Mouse (Mus musculus): ENCODE data around the gene Gtf2a1. TPM values are rescaled to one million over a fixed set of nuclear protein-coding genes. Genes with fewer than 3 reads are reported as not detected.
"Not testable (repeated sequence)": the region's sequence is repeated elsewhere in the genome, so short reads cannot be mapped to it uniquely, and the experiment has no call there.

Gene Gtf2a1
- polyA plus RNA-seq, 1 experiment from 2014 or later = 24.7 TPM

DNA sequence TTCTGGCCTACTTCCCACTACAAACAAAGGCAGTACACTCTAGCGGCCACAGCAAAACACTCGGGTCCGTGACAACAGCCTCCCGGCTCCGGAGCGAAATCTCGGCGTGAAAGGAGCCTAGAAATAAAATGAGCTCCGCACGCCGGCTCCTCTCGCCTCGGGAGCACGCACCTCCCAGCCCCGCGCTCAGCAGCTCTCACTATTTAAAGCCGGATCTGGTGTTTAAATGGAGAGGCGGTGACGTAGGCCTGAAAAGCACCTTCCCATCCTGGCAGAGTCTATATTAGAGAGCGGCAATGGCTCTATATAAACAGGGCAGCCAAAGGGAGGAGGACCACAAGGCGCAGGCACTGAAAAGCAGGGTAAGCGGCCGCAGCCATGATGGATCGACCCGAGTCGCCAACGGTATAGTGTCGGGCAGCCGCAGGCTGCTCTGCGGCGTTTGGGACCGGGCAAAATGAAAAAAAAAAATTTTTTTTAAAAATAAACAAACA is 2.1 kb downstream of the Gtf2a1 start:
- peak; percentile 82 for ATAC-seq (ENCODE audit: insufficient number of reproducible peaks, insufficient read depth, low FRiP score, low read depth)
- Histone ChIP-seq H3K4me2 (ENCODE audit: low read length) (peak overlapping the region; percentile 67), H3K4me3 (ENCODE audit: control insufficient read depth in 1 of 2, insufficient read depth in 1 of 2, low read depth in 1 of 2, low read length in 2 of 2) (peak overlapping the region; percentile 90 to 96), H3K36me3 (ENCODE audit: control insufficient read depth, insufficient read depth, low read length) (peaks cover 25% of the 10 kb centered on the region), H3K27ac (replicated peaks in 1 of 2; ENCODE audit: control insufficient read depth in 1 of 2, insufficient read depth in 1 of 2, low read depth in 2 of 2, low read length in 2 of 2) (peak overlapping the region; percentile 99 to 100), H3K9me3 (ENCODE audit: control insufficient read depth, low read length) (no peaks in the 10 kb centered on the region), H3K9ac (ENCODE audit: low read length) (peak overlapping the region; percentile 100), H3K4me1 (ENCODE audit: control insufficient read depth in 2 of 2, insufficient read depth in 2 of 2, low read length in 2 of 2) (peaks cover 2 to 24% of the 10 kb centered on the region in 2 experiments), H3K27me3 (ENCODE audit: control insufficient read depth, insufficient read depth, low read length) (no peaks in the 10 kb centered on the region)
- under 1% methylated on average over 32 of the region's 32 CpGs for WGBS

GRCm38 (mm10) chr12:91587491-91588033 is 2.7 kb downstream of the Gtf2a1 start:
- WGBS = 35% methylated on average over 5 of the region's 5 CpGs
- peaks cover 32% of the 10 kb centered on the region for H3K36me3 ChIP-seq (ENCODE audit: control insufficient read depth, insufficient read depth, low read length)
- peak overlapping the region; percentile 67 for H3K4me2 ChIP-seq (ENCODE audit: low read length)
- H3K9me3 ChIP-seq (ENCODE audit: control insufficient read depth, low read length) = no peaks in the 10 kb centered on the region
- no peak for ATAC-seq (ENCODE audit: insufficient number of reproducible peaks, insufficient read depth, low FRiP score, low read depth)
- H3K27ac ChIP-seq (replicated peaks in 1 of 2; ENCODE audit: control insufficient read depth in 1 of 2, insufficient read depth in 1 of 2, low read depth in 2 of 2, low read length in 2 of 2) = peak overlapping the region in 1 of 2 experiments; percentile 100; a peak in 2 of 4 replicates
- H3K9ac ChIP-seq (ENCODE audit: low read length) = peak overlapping the region; percentile 100
- peaks cover 2 to 31% of the 10 kb centered on the region in 2 experiments for H3K4me1 ChIP-seq (ENCODE audit: control insufficient read depth in 2 of 2, insufficient read depth in 2 of 2, low read length in 2 of 2)
- H3K4me3 ChIP-seq (ENCODE audit: control insufficient read depth in 1 of 2, insufficient read depth in 1 of 2, low read depth in 1 of 2, low read length in 2 of 2) = peak overlapping the region; percentile 20 to 90; a peak in 3 of 4 replicates
- H3K27me3 ChIP-seq (ENCODE audit: control insufficient read depth, insufficient read depth, low read length) = no peaks in the 10 kb centered on the region

- WGBS = 57% methylated on average over 3 of the region's 3 CpGs
- Histone ChIP-seq H3K36me3 (ENCODE audit: control insufficient read depth, insufficient read depth, low read length) (peaks cover 36% of the 10 kb centered on the region), H3K27ac (replicated peaks in 1 of 2; ENCODE audit: control insufficient read depth in 1 of 2, insufficient read depth in 1 of 2, low read depth in 2 of 2, low read length in 2 of 2) (no peak overlapping the region; a peak in 1 of 4 replicates), H3K9ac (ENCODE audit: low read length) (peak overlapping the region; percentile 100; the same call in 1 of the 2 replicates), H3K4me3 (ENCODE audit: control insufficient read depth in 1 of 2, insufficient read depth in 1 of 2, low read depth in 1 of 2, low read length in 2 of 2) (peak overlapping the region in 1 of 2 experiments; percentile 90; a peak in 1 of 4 replicates), H3K4me1 (ENCODE audit: control insufficient read depth in 2 of 2, insufficient read depth in 2 of 2, low read length in 2 of 2) (peaks cover 2 to 31% of the 10 kb centered on the region in 2 experiments), H3K9me3 (ENCODE audit: control insufficient read depth, low read length) (no peaks in the 10 kb centered on the region), H3K27me3 (ENCODE audit: control insufficient read depth, insufficient read depth, low read length) (no peaks in the 10 kb centered on the region), H3K4me2 (ENCODE audit: low read length) (peak overlapping the region; percentile 67)
- ATAC-seq (ENCODE audit: insufficient number of reproducible peaks, insufficient read depth, low FRiP score, low read depth) = no peak
These were observed 3.2 kb downstream of the Gtf2a1 start for GRCm38 (mm10) chr12:91587077-91587476.

DNA sequence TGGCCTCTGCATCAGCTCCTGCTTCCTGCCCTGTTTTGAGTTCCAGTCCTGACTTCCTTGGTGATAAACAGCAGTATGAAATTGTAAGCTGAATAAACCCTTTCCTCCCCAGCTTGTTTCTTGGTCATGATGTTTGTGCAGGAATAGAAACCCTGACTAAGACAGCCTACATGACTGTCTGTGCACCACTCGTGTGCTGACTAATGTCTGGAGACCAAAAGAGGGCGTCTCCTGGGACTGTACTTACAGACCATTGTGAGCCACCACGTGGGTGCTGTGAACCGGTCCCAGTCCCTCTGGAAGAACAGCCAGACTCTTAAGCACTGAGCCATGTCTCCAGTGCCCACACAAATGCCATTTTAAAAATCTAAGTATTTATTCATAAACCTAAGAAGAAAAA is 4.5 kb downstream of the Gtf2a1 start:
- H3K4me2 ChIP-seq (ENCODE audit: low read length) = not testable (repeated sequence)
- WGBS = 95% methylated on average over 4 of the region's 4 CpGs

DNA sequence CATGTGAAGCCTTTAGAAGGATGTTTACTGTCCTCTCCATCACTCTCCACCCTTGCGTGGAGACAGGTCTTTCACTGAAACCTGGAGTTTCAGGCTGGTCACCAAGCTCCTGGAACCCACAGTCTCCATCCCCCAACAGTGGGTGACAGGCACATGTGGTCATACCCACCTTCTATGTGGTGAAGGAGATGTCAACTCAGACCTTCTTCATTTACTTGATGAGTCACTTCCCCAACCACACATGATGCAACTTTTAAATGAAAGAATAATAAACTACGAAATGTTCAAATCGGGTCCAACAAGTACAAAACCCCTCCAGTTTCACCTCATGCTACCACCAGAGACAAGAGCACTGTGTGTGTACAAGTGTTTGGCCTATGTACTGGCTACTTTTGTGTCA is 5.1 kb downstream of the Gtf2a1 start:
- Histone ChIP-seq H3K27ac (replicated peaks in 1 of 2; ENCODE audit: control insufficient read depth in 1 of 2, insufficient read depth in 1 of 2, low read depth in 2 of 2, low read length in 2 of 2) (no peak overlapping the region), H3K9me3 (ENCODE audit: control insufficient read depth, low read length) (no peaks in the 10 kb centered on the region), H3K27me3 (ENCODE audit: control insufficient read depth, insufficient read depth, low read length) (no peaks in the 10 kb centered on the region), H3K4me1 (ENCODE audit: control insufficient read depth in 2 of 2, insufficient read depth in 2 of 2, low read length in 2 of 2) (peaks cover 0 to 31% of the 10 kb centered on the region in 2 experiments; a peak in 3 of 4 replicates), H3K36me3 (ENCODE audit: control insufficient read depth, insufficient read depth, low read length) (peaks cover 44% of the 10 kb centered on the region), H3K4me2 (ENCODE audit: low read length) (no peak overlapping the region), H3K9ac (ENCODE audit: low read length) (no peak overlapping the region), H3K4me3 (ENCODE audit: control insufficient read depth in 1 of 2, insufficient read depth in 1 of 2, low read depth in 1 of 2, low read length in 2 of 2) (no peak overlapping the region)
- no peak for ATAC-seq (ENCODE audit: insufficient number of reproducible peaks, insufficient read depth, low FRiP score, low read depth)
- 90% methylated on average over 3 of the region's 3 CpGs for WGBS

More for the DNA sequence above, 4.5 kb downstream of the Gtf2a1 start:
- H3K27me3 ChIP-seq (ENCODE audit: control insufficient read depth, insufficient read depth, low read length); H3K27ac ChIP-seq (replicated peaks in 1 of 2; ENCODE audit: control insufficient read depth in 1 of 2, insufficient read depth in 1 of 2, low read depth in 2 of 2, low read length in 2 of 2); H3K9me3 ChIP-seq (ENCODE audit: control insufficient read depth, low read length); H3K4me3 ChIP-seq (ENCODE audit: control insufficient read depth in 1 of 2, insufficient read depth in 1 of 2, low read depth in 1 of 2, low read length in 2 of 2); ATAC-seq (ENCODE audit: insufficient number of reproducible peaks, insufficient read depth, low FRiP score, low read depth); H3K9ac ChIP-seq (ENCODE audit: low read length): not testable (repeated sequence)
- H3K4me1 ChIP-seq (ENCODE audit: control insufficient read depth in 2 of 2, insufficient read depth in 2 of 2, low read length in 2 of 2) = peaks cover 1 to 31% of the 10 kb centered on the region in 2 experiments
- H3K36me3 ChIP-seq (ENCODE audit: control insufficient read depth, insufficient read depth, low read length) = peaks cover 40% of the 10 kb centered on the region

GRCm38 (mm10) chr12:91583409-91583808 is 6.9 kb downstream of the Gtf2a1 start:
- WGBS = 33% methylated on average over 6 of the region's 6 CpGs

DNA sequence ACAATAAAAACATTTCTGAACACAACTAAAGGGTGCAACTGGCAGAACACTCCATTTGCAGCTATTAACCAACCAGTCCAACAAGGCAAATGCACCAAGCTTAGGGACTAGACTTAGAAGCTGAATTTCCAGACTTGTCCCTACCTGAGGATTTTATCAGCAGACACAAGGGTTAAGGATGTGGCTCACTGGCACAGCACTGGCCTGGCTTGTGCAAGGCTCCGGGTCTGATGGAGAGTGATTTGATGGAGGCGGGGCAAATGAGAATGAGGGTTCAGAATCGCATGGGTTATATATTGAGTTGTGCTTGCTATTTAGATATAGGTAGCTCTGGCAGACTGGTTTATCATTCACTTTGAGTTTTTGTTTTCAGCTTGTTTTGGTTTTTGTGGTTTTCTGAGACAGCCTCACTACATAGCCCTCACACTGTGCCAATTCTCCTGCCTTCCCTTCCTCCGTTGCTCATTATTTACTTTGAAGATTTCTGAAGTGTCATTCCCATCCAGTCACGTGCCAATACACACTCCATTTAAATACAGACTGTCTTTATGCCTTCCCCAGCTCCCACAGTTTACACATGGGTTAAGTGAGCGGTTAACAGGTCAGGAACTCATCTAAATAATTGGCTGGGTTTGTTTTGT is 7.8 kb downstream of the Gtf2a1 start:
- Histone ChIP-seq H3K9ac (ENCODE audit: low read length) (no peak overlapping the region), H3K36me3 (ENCODE audit: control insufficient read depth, insufficient read depth, low read length) (peaks cover 64% of the 10 kb centered on the region), H3K4me2 (ENCODE audit: low read length) (no peak overlapping the region), H3K4me3 (ENCODE audit: control insufficient read depth in 1 of 2, insufficient read depth in 1 of 2, low read depth in 1 of 2, low read length in 2 of 2) (no peak overlapping the region), H3K27me3 (ENCODE audit: control insufficient read depth, insufficient read depth, low read length) (no peaks in the 10 kb centered on the region), H3K27ac (replicated peaks in 1 of 2; ENCODE audit: control insufficient read depth in 1 of 2, insufficient read depth in 1 of 2, low read depth in 2 of 2, low read length in 2 of 2) (no peak overlapping the region), H3K9me3 (ENCODE audit: control insufficient read depth, low read length) (no peaks in the 10 kb centered on the region), H3K4me1 (ENCODE audit: control insufficient read depth in 2 of 2, insufficient read depth in 2 of 2, low read length in 2 of 2) (peaks cover 0 to 28% of the 10 kb centered on the region in 2 experiments; a peak in 3 of 4 replicates)
- 70% methylated on average over 6 of the region's 6 CpGs for WGBS
- no peak for ATAC-seq (ENCODE audit: insufficient number of reproducible peaks, insufficient read depth, low FRiP score, low read depth)

More at GRCm38 (mm10) chr12:91583409-91583808, 6.9 kb downstream of the Gtf2a1 start:
- Histone ChIP-seq H3K4me1 (ENCODE audit: control insufficient read depth in 2 of 2, insufficient read depth in 2 of 2, low read length in 2 of 2) (peaks cover 0 to 31% of the 10 kb centered on the region in 2 experiments; a peak in 3 of 4 replicates), H3K9me3 (ENCODE audit: control insufficient read depth, low read length) (no peaks in the 10 kb centered on the region), H3K27me3 (ENCODE audit: control insufficient read depth, insufficient read depth, low read length) (no peaks in the 10 kb centered on the region), H3K9ac (ENCODE audit: low read length) (no peak overlapping the region; the same call in 1 of the 2 replicates), H3K4me3 (ENCODE audit: control insufficient read depth in 1 of 2, insufficient read depth in 1 of 2, low read depth in 1 of 2, low read length in 2 of 2) (no peak overlapping the region), H3K27ac (replicated peaks in 1 of 2; ENCODE audit: control insufficient read depth in 1 of 2, insufficient read depth in 1 of 2, low read depth in 2 of 2, low read length in 2 of 2) (no peak overlapping the region), H3K4me2 (ENCODE audit: low read length) (peak overlapping the region; percentile 43), H3K36me3 (ENCODE audit: control insufficient read depth, insufficient read depth, low read length) (peaks cover 56% of the 10 kb centered on the region)
- ATAC-seq (ENCODE audit: insufficient number of reproducible peaks, insufficient read depth, low FRiP score, low read depth) = no peak
